Mouse (Mus musculus): Measurements from ENCODE around the gene Daam2.

Daam2 gene

DNA sequence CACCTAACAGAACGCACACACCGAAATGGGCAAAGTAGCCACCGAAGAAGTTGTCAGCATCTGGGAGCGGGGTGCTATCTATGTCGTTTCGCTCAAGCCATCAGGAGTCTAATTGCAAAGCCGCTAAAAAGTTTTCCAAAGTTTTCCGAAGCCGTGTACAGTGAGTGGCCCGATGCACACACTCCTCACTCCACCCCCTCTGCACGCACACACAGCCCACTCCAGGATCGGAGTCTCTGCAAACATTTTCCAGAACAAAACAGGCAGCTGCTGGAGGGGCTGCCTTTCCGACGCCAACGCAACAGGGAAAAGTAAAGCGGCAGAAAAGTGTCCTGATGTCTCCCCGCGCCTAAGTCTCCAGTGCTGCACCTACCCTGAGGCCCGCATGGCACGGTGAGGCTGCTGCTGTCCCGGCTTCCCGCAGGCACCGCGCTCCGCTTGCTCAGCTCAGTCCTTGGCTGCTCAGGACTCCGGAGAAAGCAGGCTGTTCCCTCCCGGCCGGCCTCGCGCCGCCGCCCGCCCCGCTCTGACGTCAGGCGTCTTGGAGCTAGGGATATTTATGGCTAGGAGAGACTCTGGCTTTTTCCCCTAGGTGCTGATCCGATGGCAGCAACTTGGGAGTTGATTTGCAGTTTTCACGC is at the start of gene Daam2:
TSS of gene Daam2 (minus strand) at position 514 of the 641 bp plus-strand sequence.
- DNase-seq (ENCODE audit: low read depth, low spot score), result peak; percentile 76

DNA sequence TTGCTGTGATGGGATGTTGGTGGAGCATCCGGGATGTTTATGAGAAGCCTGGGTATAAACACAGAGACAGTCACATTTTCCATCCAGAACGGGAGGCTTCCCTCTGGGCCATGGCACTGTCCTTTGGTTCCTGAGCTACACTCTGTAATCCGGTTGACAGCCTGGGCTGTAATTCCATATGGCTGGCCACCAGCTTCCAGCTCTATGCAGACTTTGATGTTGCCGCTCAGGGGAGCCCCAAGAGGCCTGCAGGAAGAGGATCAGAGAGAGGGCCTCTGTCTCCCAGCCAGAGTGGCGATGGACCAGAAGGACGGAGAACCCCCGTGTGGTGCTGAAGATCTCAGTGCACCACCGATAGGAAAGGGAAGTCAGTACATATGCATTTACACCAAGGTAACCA is 46.2 kb upstream of the Daam2 start:
- no peak for DNase-seq (ENCODE audit: low read depth, low spot score)

DNA sequence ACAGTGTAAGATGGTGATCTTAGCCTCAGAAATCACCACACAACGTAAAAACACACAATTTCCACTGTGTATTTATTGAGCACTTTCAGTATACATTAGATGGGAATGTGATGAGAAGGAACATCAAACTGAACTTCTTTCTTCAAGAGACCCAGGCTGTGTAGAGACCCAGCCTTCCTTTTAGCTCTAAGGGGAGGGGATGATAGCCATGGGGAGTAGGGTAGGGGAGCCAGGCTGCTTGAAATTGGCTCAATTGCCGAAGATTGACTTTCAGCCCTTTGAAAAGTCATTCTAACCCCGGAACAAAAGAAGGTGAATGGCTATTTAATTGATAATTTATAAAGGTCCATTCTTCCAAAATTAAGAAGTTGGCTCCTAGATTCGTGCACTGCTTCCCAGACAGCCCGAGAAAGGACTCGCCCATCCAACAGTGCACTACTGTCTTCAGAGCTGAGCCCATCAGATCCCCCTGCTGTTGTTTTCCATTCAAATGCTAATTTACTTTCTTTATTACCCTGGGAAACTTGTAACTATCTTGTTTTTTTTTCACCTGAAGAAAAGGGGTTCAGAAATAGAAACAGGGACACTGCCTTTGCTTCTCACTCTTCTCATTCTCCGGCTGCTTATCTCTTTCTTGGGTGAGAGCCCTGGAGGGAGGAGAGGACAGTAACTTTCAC is 43.3 kb upstream of the Daam2 start:
- no peak for DNase-seq (ENCODE audit: low read depth, low spot score)

DNA sequence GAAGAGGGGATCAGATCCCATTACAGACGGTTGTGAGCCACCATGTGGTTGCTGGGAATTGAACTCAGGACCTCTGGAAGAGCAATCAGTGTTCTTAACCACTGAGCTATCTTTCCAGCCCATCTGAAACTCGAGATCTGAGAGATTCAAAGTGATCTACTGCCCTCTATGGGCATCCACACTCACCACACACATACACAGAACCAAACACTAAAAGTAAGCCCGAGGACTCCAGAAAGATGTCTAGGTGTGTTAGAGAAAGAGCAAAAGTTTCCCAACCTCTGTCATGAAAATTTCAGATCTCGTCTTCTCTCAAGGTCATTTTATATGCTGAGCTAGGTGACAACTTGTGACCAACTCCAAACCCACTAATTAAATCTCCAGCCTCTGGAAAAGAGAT is 41.3 kb upstream of the Daam2 start:
- DNase-seq (ENCODE audit: low read depth, low spot score), result peak; percentile 47

DNA sequence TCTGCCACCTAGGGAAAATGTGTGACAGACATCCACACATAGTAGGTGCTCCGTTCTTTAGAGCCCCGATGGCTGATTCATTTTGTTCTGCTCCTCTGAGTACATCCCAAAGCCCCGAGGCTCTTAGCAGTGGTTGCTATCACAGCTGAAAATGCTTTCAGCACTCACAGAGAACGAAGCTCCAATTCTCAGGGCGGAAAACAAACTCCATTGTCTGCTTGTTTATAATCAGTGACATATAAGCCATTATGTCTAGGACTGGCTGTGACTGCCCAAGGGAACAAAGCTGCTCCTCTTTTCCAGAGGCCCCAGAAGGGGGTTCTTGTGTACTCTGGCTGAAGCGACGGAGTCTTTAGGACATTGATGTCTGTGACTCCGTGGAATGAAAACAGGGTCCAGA is 25.9 kb upstream of the Daam2 start:
- DNase-seq (ENCODE audit: low read depth, low spot score), result no peak

DNA sequence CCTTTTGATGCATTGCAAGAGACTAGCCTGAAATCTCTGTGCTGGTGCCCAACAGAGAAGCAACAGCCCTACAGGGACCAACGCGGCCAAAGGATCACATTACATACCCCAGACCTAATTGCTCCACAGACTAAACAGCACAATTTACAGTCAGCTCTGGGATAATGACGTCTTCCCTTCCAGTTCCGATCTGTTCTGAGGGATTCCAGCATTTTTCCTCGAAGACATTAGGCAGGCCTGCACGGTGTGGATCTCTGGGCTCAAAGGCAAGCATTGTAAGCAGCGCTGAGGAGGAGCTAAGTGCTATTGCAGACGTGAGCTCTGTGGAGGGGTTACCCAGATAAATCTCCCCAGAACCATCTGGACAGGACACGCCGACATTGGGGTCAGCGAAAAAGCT is 18.3 kb upstream of the Daam2 start:
- no peak for DNase-seq (ENCODE audit: low read depth, low spot score)

DNA sequence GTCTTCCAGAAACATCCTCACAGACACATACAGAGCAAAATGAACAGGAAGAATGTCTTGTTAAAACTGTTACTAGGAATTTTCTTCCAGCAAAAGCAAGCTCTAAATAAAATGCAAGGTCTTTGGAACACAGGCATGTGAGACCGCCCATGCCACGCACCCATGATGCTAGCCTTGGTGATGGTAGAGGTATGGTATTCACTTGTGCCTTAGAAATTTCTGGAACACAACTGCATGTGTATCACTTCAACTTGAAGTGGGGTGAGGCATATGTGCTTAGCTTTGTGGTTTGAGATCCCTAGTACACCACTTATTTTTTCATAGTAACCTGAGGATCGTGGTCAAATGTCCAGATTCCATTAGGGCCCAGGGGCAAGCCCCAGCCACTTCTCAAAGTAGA is 13.2 kb upstream of the Daam2 start:
- DNase-seq (ENCODE audit: low read depth, low spot score), result no peak

DNA sequence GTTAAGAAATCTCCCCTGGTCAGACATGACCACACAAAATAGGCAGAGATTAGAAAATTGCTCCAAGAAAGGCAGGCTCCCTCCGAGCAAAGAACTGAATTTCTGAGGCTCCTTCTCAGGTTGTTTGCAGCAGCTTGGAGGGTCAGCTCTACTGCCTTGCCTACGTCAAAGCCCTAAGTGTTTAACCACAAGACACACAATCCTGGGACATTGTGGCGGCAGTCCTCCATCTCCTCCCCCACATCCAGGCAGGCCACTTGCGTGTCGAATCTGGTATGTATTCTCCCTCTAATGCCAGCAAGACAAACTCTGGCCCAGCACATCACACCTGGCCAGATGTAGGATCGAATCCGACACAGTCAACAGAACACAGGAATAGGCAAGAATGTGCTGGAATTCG is 4.6 kb upstream of the Daam2 start:
- DNase-seq (ENCODE audit: low read depth, low spot score), result no peak

DNA sequence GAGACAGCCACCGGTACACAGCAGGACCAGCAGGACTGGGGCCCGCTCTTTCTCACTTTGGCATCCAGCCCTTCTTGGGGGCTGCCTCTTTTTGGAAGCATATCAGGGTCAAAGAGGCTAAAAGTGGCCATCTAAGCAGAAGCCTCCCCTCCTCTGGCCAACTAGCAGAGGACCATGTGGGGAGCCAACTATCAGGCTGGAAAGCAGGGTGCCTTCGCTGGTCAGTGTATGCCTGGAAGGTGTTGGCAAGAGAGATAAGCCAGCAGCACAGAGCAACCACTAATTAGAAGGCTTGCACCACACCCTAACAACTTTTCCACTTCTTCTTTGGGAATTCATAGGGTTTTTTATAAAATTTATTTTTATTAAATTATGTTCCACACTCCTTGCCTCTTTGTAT is 346 bp upstream of the Daam2 start:
- DNase-seq (ENCODE audit: low read depth, low spot score), result no peak

DNA sequence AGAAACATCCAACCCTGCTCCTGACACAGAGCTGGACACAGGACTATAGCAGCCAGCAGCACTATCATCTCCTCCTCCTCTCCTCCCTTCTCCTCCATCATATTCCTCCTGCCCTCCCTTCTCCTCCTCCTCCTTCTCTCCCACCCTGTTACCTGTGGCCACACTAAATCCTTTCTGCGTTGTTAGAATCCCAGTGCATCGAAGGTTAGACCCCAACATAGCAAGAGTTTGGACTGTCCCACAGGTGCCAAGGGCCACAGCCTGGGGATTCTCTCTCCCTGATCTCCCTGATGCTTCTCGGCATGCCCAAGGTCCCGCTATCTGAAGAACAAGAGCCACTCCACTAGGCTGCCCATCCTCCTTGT is 745 bp downstream of the Daam2 start:
- DNase-seq (ENCODE audit: low read depth, low spot score), result peak; percentile 14

DNA sequence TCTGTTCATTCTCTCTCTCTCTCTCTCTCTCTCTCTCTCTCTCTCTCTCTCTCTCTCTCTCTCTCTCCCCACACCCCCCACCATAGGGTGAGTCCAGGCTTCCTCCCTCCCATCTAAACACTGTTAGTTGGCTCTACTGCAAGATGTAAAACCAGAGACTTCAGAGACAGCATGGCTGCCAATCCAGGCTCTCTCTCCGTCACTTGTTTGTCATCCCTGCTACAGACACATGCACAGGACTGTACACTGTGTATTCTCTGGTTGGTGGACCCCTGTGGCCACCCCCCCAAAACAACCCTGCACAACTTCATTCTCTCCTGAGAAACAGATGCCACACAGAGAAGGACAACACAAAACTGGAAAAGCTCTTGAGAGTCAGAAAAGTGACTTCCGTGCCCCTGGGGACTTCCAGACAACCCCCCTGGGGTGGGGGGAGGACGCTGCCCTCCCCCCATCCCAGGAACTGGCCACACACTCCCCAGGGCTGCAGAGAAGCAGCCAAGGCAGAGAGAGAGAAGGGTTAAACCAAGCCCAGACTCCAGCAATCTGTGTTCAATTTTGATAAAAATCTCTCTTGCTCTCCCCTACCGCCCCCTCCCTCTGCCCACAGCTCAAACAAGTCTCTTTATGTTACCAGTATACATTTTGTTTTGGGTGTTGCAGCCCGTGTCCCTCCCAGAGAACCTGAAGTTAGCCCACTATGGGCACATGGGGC is 1.3 kb downstream of the Daam2 start:
- DNase-seq (ENCODE audit: low read depth, low spot score), result no peak

DNA sequence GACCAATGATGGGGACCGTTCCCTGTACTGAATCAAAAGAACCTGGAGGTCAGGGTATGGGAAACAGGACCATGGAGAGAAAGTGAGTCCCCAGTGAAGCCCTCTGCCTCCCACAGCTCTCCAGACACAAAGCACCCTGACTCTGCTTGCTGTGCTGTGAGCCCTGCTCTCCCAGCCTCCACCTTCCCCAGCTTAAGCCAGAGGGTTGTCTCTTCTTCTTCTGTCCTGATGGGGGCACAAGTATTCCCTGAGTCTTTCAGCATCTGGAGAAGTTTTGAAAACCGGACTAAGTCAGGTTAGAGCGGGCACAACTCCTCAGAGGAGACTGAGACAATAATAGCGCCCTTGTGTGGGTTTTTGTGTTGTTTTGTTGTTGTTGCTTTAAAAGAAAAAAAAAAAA is 2.2 kb downstream of the Daam2 start:
- no peak for DNase-seq (ENCODE audit: low read depth, low spot score)

DNA sequence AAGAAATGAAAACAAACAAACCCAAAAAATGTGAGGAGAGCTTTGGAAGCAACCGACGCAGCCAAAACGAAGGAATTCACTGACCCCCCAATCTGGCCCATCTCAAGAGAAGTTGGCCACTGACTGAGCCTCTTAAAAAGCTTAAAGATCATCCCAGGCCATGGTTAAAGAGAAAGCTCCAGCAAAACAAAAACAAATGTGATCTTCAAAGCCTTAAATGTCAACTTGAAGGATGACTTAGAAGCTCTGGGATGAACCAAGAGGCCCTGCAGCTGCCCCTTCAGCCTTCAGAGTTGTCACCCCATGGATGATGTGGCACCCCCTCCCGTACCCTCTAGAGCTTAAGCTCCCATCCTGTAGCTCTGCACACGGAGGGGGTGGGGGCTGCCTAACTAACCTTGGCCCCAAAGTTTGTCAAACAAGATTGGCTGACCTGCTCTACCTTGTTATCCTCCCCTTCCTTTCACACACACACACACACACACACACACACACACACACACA is 4.3 kb downstream of the Daam2 start:
- DNase-seq (ENCODE audit: low read depth, low spot score), result no peak

DNA sequence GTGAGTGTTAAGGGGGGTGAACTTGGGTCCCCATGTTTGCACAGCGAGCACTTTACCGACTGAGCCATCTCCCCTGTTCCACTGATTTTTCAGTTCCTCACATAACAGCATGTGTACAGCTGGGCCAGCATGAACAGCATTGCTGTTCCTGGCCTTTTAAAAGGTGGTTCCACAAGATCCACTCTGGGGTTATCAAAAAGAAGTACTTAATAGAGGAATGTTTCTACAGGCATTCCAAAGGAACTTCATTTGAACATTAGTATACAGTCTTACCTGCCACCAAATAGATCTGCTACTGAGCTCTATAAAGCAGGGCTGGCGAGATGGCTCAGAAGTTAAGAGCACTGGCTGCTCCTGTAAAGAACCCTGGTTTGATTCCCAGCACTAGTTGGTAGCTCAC is 8.0 kb downstream of the Daam2 start:
- no peak for DNase-seq (ENCODE audit: low read depth, low spot score)

DNA sequence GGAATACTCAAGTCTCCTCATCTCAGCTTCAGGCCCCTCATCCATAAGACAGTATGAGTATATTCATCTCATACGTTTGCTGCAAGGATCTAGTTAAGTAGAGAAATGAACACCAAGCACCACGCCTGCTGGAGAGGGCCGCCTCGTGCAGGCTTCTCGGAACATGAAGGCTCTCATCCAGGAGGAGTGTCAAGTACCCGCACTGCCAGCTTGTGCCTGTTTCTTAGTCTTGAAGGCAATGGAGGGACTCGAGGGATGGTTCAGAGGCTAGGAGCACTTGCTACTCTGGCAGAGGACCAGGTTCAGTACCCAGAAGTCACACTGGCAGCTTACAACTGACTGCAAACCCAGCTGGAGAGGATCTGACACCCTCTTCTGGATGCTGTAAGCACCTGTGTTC is 12.2 kb downstream of the Daam2 start:
- no peak for DNase-seq (ENCODE audit: low read depth, low spot score)

DNA sequence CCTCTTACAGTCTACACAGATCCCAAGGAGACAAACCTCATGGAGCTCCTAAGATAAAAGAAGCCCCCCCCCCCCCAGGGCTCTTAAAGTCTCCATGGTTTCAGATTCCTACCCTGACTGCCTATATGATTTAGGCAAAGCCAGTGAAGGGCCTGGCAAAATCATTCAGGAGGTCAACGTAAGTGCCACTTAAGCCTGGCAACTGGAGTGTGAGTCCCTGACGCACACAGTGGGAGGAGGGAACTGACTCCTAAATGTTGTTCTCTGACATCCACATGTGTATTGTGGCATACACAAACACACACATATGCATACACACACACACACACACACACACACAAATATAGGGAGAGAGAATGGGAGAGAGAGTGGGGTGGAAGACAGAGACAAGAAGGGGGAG is 12.7 kb downstream of the Daam2 start:
- DNase-seq (ENCODE audit: low read depth, low spot score), result no peak

DNA sequence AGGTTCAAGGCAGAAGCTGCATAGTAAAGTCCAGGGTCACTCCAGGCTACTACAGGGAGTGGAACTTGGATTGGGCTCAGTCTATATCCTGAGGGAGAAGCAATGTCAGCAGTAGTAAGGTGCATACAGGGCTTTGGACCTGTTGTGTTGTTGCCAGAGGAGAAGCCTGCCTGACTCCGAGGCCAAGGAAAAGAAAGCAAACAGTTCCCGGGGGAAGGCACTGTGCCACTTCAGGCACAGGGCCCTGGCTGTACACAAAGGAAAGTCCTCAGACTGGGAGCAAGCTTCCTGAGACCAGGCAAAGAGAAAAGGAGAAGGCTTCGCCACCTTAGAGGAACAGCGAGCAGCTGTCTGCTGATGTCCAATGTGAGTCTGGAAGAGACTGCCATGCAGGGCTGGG is 18.1 kb downstream of the Daam2 start:
- no peak for DNase-seq (ENCODE audit: low read depth, low spot score)

DNA sequence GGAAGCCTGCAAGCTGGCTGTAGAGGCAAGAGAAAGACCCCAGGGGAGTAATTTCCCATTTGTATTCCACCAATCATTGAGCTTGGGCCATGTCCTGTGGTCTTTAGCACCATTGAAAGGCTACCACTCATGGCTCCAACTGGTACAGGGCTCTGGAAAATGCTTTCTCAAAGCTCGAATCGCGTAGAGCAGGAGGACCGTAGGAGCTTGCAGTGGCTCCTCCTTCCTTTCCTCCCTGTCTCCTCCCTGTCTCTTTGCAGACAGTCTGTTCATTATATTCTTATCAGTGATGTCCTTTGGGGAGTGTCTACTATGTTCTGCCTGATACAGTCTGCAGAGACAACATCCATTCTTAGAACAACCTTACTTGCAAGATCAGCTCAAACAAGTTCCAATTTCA is 18.7 kb downstream of the Daam2 start:
- no peak for DNase-seq (ENCODE audit: low read depth, low spot score)

DNA sequence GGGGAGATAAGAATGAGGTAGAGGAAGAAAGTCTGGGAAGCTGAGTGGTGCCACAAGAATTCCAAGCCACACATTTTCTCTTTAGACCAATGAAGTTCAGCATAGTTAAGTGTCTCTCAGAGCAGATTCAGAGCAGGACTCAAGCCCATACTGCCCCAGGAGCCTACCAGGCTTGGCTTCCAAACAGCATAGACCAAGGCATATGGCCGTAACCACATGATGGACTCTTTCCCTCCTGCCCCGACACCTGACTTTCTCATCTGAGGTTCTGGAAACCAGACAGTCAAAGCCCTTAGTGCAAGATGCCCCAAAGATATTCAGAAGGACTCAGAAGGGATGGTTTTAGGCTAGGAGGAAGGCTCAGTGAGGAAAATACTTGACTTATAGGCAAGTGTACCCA is 19.6 kb downstream of the Daam2 start:
- no peak for DNase-seq (ENCODE audit: low read depth, low spot score)

DNA sequence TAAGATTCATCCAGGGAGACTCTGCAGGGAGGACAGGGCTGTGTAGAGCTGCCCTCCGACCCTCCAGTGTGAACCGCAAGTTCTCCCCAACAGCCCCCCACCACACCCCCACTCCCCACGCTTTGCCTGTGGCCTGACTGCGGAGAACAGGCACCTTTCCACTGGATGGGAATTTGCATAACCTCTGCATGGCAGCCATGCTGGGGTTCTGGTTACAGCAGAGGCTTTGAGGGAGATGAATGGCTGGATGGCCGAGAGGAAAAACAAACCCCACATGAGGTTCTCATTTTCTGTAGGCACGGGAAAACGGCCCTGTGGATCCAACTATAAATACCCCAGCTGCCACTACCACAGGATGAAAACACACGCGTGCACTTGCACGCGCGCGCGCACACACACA is 23.4 kb downstream of the Daam2 start:
- no peak for DNase-seq (ENCODE audit: low read depth, low spot score)

DNA sequence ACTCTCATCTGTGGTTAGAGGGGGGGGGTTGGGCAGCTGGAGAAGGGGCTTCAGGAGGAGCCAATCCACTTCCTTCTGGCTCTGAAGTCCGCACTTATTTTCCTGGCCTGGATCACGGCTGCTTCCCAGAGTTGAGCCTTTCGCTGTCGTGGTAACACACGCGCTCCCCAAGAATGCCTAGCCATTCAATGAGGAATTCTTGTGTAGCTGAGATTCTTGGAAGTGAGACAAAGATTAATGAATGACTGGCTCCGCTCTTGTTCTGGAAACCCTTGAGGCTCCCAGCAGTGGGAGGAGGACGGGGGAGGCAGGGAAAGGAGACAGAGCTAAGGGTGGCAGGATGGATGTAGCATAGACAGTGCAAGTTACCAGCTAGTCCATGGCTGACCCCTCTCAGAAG is 24.9 kb downstream of the Daam2 start:
- no peak for DNase-seq (ENCODE audit: low read depth, low spot score)

DNA sequence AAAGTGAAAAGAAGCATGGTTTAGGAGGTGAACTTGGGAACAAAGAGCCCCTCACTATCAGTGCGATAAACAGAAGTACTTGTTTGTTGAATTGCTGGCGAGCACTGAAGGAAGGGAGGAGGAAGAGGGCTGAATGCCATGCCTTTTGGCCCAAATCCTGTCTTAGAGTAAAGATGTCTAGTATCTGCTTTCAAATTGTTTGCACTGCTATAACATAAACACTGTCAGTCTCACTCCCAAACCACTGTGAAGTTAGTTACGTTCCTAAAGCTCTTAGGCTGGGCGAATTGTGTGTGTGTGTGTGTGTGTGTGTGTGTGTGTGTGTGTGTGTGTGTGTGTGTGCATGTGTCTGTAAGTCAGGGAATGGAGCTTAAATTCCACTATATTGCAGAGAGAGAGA is 28.6 kb downstream of the Daam2 start:
- no peak for DNase-seq (ENCODE audit: low read depth, low spot score)

DNA sequence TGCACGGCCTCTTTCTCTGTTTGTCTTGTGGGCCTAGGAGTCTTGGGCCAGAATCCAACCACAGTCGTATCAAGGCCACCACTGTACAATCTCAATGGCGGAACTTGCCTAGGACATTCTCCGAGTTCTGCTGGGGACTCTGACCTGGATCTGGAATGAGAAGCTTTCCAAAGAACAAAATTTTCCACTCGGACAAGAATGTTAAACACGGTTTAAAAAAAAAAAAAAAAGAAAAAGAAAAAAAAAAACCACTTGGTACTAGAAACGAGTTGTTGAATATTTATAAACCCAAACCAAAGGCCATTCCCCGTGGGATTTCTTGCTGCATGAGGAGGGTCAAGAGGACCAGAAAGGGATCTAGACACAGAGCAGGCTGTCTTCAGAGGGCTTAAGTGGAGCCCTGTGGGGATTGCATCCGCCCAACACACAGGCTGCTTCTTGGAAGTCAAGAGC is 29.9 kb downstream of the Daam2 start:
- DNase-seq (ENCODE audit: low read depth, low spot score), result no peak

Measured in ZHBTc4 (cell line).